Mouse (Mus musculus): ENCODE measurements around the gene Gkap1.

DNA sequence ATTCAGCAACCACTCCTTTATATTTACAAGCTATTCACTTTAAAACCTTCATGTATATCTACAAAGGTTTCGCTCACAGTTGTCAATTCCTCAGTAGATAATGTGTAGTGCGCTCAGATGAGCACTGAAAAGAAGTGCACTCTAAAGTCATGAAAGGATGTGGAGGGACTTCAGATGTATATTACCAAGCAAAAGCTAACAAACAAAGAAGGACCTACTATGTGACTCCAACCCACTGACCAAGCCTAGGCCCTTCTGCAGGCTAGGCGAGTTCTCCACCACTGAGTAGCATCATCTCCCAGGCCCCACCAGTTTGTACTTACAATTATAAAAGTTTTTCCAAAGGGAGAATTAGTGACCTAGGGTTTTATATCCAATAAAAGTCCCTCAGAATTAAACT, 71.3 kb downstream of the Gkap1 start:
- TF ChIP-seq CTCF (conservative IDR thresholded peaks at IDR 0.05; ENCODE audit: low read length) (no peak), NANOG (IDR thresholded peaks at IDR 0.05; ENCODE audit: borderline replicate concordance, low read length) (no peak)

Measured in E14TG2a.4 (cell line).